Mouse (Mus musculus): Measurements from ENCODE around the gene Bmper. TPM values are rescaled to one million over a fixed set of nuclear protein-coding genes. Genes with fewer than 3 reads are reported as not detected.

The Bmper gene
- polyA plus RNA-seq, 1 experiment from 2014 or later = 0.67 TPM

DNA sequence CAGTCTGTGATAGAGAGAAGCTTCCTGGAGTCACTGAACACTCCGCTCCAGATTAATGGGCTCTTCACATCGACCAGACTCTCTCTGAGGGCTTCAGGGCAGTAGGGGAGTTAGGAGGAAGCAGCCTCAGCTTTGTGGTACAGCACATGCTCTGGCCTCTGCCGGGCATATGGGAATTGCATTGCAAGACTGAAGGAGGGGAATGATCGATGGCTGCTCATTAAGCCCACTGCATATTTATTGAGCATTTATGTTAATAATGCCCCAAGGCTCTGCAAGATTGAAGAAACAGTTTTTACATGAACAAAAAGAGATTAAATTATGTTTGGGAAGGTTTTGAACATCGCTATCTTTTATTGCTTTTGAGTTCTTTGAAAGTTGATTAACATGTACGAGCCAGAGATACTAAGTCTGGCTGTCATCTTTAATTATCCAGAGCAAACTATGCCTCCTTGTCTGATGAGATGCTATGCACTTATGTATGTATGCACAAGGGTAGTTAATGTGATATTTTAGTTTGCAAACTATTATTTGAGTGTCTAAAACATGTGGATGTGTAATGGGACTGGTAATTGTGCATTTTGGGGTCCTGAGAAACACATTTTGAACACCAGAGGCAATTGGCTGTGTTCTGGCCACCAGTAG, 13.9 kb downstream of the Bmper start:
- WGBS (ENCODE audit: insufficient replicate concordance) = 56% methylated on average over 6 of the region's 6 CpGs
- Histone ChIP-seq H3K9ac (no peak overlapping the region), H3K27me3 (replicated peaks) (no peaks in the 10 kb centered on the region)

DNA sequence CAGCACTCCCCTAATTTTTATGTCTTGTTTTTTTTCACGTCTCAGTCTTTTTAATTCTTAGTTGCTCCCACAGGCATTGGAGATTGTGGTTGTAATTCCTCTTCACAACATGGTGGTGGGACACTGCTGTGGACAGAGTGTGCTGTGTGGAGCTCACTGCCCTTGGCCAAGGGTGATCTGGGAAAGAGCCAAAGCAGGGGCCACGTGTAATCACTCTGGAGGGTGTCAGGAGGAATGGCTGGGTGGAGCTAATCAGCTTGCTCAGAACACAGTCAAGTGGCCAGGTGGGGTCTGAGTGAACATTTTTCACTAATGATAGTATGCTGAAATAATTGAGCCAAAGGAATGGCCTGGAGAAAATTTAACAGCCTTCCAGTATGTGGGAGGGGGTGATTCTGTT, 16.1 kb downstream of the Bmper start:
- Histone ChIP-seq H3K4me3 (no peak overlapping the region), H3K4me1 (no peaks in the 10 kb centered on the region), H3K27ac (no peak overlapping the region), H3K36me3 (no peaks in the 10 kb centered on the region), H3K9me3 (replicated peaks) (no peaks in the 10 kb centered on the region), H3K9ac (no peak overlapping the region), H3K27me3 (replicated peaks) (no peaks in the 10 kb centered on the region), H3K4me2 (no peak overlapping the region)
- ATAC-seq = no peak
- 36% methylated on average over 2 of the region's 2 CpGs for WGBS (ENCODE audit: insufficient replicate concordance)

More for the DNA sequence above, 13.9 kb downstream of the Bmper start:
- Histone ChIP-seq H3K9me3 (replicated peaks) (no peaks in the 10 kb centered on the region), H3K4me2 (no peak overlapping the region), H3K27ac (no peak overlapping the region), H3K4me3 (no peak overlapping the region), H3K36me3 (no peaks in the 10 kb centered on the region), H3K4me1 (no peaks in the 10 kb centered on the region)
- no peak for ATAC-seq

DNA sequence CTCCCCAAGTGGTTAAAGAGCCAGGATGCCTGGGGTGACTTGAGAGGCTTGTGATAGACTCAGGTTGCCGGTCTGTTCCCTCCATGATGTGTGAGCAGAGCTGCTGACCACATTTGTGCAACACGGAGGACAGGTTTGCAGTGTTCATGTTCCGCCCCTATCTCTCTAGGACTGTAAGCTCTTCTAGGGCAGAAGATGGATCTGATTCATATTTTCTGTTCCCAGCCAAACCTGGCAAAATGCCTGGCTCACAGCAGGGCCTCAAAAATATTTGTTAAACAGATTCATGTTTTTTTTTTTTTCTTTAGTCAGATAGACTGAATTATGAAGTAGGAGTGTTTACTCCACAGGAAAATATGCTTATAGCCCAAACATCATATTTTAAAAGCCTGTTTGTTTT, 20.0 kb downstream of the Bmper start:
- no peak overlapping the region for H3K4me2 ChIP-seq

DNA sequence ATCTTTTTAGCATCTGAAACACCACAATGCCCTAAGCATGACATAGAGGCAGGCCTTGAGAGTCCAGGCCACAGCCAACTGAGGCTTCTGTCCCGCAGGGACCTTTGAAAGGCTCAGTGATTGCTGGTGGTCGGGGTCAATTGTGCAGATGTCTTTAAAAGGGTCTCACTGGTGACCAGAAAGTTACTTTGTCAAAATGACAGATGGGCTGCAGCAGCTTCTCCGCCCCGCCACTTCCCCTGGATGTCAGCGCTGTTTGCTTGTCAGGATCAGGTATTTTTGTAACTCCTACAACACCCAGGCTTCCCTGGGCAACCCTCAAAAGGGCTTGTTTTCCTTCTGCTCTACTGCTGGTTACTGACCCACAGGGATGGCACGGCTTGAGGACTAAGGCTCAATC, 21.0 kb downstream of the Bmper start:
- ATAC-seq = no peak
- WGBS (ENCODE audit: insufficient replicate concordance) = 48% methylated on average over 6 of the region's 6 CpGs
- no peak overlapping the region for H3K27ac ChIP-seq

More for the DNA sequence above, 20.0 kb downstream of the Bmper start:
- no peak overlapping the region for H3K4me3 ChIP-seq
- no peaks in the 10 kb centered on the region for H3K4me1 ChIP-seq
- H3K27ac ChIP-seq = no peak overlapping the region
- ATAC-seq = no peak
- H3K36me3 ChIP-seq = no peaks in the 10 kb centered on the region
- no peaks in the 10 kb centered on the region for H3K9me3 ChIP-seq (replicated peaks)
- H3K27me3 ChIP-seq (replicated peaks) = no peaks in the 10 kb centered on the region
- WGBS (ENCODE audit: insufficient replicate concordance) = 66% methylated on average over 3 of the region's 3 CpGs
- H3K9ac ChIP-seq = no peak overlapping the region

DNA sequence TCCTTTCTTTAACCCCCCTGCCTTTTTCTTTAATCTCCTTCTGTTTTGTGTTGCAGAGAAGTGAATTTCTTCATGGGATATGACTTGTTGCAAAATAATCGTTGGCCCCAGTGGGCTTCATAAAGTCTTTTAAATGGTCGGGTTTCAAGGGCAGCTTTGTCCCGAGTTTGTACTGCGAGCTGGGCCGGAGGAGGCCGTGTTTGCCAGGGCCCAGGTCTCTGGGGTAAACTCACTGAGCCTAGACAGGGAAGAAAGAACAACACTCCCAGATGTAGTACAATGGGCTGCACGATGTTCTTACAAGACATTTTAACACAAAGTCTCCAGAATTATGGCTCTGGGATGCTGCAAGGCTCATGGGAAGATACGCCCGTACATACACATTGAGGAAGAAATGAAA, 23.5 kb downstream of the Bmper start:
- WGBS (ENCODE audit: insufficient replicate concordance) = 69% methylated on average over 9 of the region's 9 CpGs
- no peak overlapping the region for H3K9ac ChIP-seq
- no peak for ATAC-seq

More for the DNA sequence above, 21.0 kb downstream of the Bmper start:
- Histone ChIP-seq H3K9me3 (replicated peaks) (no peaks in the 10 kb centered on the region), H3K4me1 (no peaks in the 10 kb centered on the region), H3K27me3 (replicated peaks) (no peaks in the 10 kb centered on the region), H3K9ac (no peak overlapping the region), H3K36me3 (no peaks in the 10 kb centered on the region), H3K4me3 (no peak overlapping the region), H3K4me2 (no peak overlapping the region)

DNA sequence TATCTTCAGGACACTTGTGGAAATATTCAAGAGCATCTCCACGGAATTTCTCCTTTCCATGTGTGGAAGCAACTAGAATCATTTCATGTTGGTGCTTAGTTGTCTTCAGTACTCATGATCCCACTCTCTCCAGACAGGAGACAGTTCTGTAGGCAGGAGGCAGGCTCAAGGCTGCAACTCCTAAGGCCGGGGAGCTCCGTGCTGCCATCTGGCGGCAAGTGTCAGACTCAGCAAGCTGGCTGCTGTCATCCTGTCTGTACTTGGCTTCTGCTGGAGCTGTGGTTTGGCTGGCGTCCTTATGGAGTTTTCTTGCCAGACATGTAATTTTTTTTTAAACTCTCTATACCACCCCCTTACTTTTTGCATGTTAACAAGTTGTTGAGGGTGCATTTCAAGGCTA, 27.1 kb downstream of the Bmper start:
- H3K27me3 ChIP-seq (replicated peaks) = no peaks in the 10 kb centered on the region
- no peak for ATAC-seq
- H3K4me2 ChIP-seq = no peak overlapping the region
- no peak overlapping the region for H3K9ac ChIP-seq
- no peaks in the 10 kb centered on the region for H3K9me3 ChIP-seq (replicated peaks)
- no peak overlapping the region for H3K27ac ChIP-seq
- no peaks in the 10 kb centered on the region for H3K36me3 ChIP-seq
- WGBS (ENCODE audit: insufficient replicate concordance) = 5% methylated on average over 5 of the region's 5 CpGs
- no peak overlapping the region for H3K4me3 ChIP-seq
- no peaks in the 10 kb centered on the region for H3K4me1 ChIP-seq

More for the DNA sequence above, 23.5 kb downstream of the Bmper start:
- Histone ChIP-seq H3K4me1 (no peaks in the 10 kb centered on the region), H3K9me3 (replicated peaks) (no peaks in the 10 kb centered on the region), H3K4me3 (no peak overlapping the region), H3K36me3 (no peaks in the 10 kb centered on the region), H3K4me2 (no peak overlapping the region), H3K27me3 (replicated peaks) (no peaks in the 10 kb centered on the region), H3K27ac (no peak overlapping the region)

DNA sequence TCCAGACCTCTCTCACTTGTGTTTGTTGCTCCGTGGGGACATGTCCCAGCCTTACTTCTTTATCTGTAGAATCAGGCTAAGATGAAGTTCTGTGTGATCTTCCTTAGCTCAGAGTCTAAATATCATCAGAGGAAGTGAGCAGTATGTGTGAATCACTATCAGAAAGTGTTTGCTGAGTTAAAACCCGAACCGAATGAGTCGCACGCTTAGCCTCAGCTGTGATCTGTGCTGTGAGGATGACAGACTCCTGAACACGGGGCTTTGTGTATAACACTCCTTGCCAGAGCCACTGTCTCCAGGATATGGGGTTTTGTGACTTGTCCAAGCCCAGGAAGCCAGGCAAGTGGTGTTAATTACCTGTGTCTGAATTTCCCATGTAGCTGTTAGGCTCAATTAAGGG, 28.1 kb downstream of the Bmper start:
- Histone ChIP-seq H3K27me3 (replicated peaks) (no peaks in the 10 kb centered on the region), H3K4me2 (no peak overlapping the region), H3K27ac (no peak overlapping the region), H3K4me1 (no peaks in the 10 kb centered on the region), H3K36me3 (no peaks in the 10 kb centered on the region), H3K9me3 (replicated peaks) (no peaks in the 10 kb centered on the region), H3K9ac (no peak overlapping the region), H3K4me3 (no peak overlapping the region)
- no peak for ATAC-seq
- WGBS (ENCODE audit: insufficient replicate concordance) = 76% methylated on average over 6 of the region's 6 CpGs

DNA sequence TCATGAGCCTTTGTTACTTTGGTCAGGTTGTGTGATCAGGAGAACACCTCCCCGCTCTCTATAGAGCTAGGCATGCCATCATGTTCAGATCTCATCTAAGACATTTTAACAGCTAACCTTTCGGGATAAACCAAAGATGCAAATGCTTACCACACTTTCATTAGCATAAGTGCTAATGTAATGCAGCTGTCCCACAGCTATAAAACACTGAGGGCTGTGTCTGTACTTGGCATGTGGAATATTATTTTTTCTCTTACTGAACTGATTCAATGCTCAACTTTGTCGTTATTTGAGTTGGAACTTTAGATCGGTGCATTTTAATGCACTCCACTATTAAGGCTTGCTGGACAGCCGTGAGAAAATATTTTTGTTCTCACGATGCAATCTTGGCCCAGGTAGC, 30.7 kb downstream of the Bmper start:
- Histone ChIP-seq H3K4me2 (no peak overlapping the region), H3K27me3 (replicated peaks) (no peaks in the 10 kb centered on the region), H3K9ac (no peak overlapping the region), H3K27ac (no peak overlapping the region), H3K4me3 (no peak overlapping the region), H3K36me3 (no peaks in the 10 kb centered on the region), H3K9me3 (replicated peaks) (no peaks in the 10 kb centered on the region), H3K4me1 (no peaks in the 10 kb centered on the region)
- 70% methylated on average over 6 of the region's 6 CpGs for WGBS (ENCODE audit: insufficient replicate concordance)
- no peak for ATAC-seq

DNA sequence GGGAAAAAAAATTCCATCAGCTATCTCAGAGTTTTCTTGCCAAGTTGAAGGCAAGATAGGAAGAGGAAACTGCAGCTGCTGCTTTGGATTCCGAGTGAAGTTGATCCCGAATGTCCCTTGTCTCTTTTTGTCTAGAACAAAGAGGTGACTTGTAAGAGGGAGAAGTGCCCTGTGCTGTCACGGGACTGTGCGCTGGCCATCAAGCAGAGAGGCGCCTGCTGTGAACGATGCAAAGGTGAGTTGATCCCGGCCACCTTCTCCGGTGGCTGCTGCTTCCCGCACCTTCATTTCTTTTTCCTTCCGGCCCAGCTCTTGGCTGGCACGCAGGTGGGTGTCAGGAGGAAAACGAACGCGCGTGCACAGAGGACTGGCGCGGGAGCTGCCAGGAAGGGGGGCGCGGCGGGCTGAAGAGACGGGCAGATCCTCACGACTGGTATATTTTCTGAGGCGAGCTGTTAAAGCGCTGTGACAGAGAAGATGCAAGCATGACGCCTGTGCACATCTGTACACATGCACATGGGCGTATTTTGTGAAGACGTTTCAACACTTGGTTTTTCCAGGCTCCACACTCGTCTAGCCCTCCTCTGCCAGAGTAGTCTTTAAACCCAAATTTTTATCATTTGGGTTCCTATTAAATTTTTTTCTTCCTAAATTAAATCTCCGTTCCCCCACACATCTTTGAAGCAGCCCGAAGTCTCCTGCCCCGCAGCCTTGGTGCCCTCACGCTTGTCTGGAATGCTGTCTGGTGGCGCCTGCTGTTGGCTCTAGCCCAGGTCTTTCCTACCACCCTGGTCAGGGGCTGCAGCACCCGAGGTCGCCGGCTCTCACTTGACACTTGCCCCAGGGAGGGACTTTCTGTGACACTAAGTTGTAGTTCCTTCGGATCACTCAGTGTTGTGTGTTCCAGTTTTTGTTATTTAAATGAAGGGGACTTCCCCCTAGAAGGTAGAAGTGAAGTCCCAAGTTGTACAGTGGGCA, 31.6 kb downstream of the Bmper start:
- no peaks in the 10 kb centered on the region for H3K4me1 ChIP-seq
- no peaks in the 10 kb centered on the region for H3K9me3 ChIP-seq (replicated peaks)
- H3K27ac ChIP-seq = no peak overlapping the region
- no peak overlapping the region for H3K4me3 ChIP-seq
- H3K9ac ChIP-seq = no peak overlapping the region
- no peak for ATAC-seq
- no peak overlapping the region for H3K4me2 ChIP-seq
- no peaks in the 10 kb centered on the region for H3K27me3 ChIP-seq (replicated peaks)
- WGBS (ENCODE audit: insufficient replicate concordance) = 64% methylated on average over 37 of the region's 37 CpGs
- H3K36me3 ChIP-seq = no peaks in the 10 kb centered on the region

DNA sequence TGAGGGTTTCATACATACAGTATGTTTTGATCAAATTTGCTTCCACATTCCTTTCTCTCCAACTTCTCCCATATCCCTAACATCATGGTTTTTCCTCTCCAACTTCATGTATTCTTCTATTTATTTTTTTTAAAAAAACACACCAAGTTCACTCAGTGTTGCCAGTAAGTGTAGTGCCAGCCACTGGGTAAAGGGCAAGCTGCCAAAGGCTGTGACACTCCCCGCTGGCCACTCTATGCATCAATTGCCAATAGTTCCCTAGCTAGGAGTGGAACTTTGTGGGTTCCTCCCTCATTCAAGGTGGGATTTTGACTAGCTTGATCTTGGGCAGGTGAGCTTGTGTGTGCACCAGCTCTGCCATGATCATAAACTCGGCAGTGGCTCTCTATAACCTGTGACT, 33.0 kb downstream of the Bmper start:
- H3K4me1 ChIP-seq = no peaks in the 10 kb centered on the region
- H3K4me2 ChIP-seq = no peak overlapping the region
- H3K9me3 ChIP-seq (replicated peaks) = no peaks in the 10 kb centered on the region
- ATAC-seq = no peak
- no peaks in the 10 kb centered on the region for H3K36me3 ChIP-seq
- no peak overlapping the region for H3K9ac ChIP-seq
- no peak overlapping the region for H3K4me3 ChIP-seq
- no peak overlapping the region for H3K27ac ChIP-seq
- 64% methylated on average over 2 of the region's 2 CpGs for WGBS (ENCODE audit: insufficient replicate concordance)
- no peaks in the 10 kb centered on the region for H3K27me3 ChIP-seq (replicated peaks)

DNA sequence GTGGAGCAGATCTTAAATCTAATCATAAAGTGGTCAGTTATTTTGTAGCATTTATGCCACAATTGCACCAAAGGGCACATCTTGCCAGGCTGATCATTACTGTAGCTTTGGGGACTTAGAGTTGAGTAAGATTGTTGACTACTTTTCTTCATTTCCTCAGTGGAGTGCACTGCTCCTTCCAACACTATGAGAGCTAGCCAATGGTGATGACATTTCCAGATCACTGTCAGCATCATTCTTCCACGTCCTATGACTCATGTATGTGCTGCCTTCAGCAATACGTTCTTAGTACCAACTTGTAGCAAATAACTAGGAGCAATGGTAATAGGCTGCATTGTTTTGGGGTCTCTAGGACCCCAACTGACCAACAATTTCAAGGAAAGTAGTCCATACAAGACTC, 33.7 kb downstream of the Bmper start:
- Histone ChIP-seq H3K27me3 (replicated peaks) (no peaks in the 10 kb centered on the region), H3K4me3 (no peak overlapping the region), H3K27ac (no peak overlapping the region), H3K4me1 (no peaks in the 10 kb centered on the region), H3K9me3 (replicated peaks) (no peaks in the 10 kb centered on the region), H3K4me2 (no peak overlapping the region), H3K36me3 (no peaks in the 10 kb centered on the region), H3K9ac (no peak overlapping the region)
- WGBS (ENCODE audit: insufficient replicate concordance) = 57% methylated on average over 2 of the region's 2 CpGs
- no peak for ATAC-seq

DNA sequence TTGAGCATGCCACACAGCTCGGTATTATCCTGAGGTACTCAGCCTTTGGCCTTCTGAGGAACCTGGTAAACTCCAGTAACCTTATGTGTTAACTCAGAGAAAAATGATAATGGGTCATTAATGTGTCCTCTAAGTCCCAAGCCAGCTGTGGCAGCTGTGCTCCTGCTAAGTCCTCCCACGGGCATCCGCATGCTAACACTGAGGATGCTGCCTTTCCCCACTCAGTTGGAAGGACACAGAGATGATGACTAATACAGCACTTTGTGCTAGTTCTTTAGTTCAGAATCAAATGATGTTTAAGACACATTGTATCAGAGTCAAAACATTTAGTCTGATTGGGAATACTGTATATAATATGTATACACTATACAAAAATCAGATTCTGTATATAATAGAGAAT, 39.0 kb downstream of the Bmper start:
- Histone ChIP-seq H3K9ac (no peak overlapping the region), H3K4me3 (no peak overlapping the region), H3K4me1 (no peaks in the 10 kb centered on the region), H3K27me3 (replicated peaks) (no peaks in the 10 kb centered on the region), H3K27ac (no peak overlapping the region), H3K36me3 (no peaks in the 10 kb centered on the region), H3K4me2 (no peak overlapping the region), H3K9me3 (replicated peaks) (no peaks in the 10 kb centered on the region)
- no peak for ATAC-seq
- WGBS (ENCODE audit: insufficient replicate concordance) = 76% methylated on average over 3 of the region's 3 CpGs
